Mouse (Mus musculus) erythroblast, embryonic 14.5 days (primary cell): Measurements from ENCODE around the gene Mrps34. TPM values are rescaled to one million over a fixed set of nuclear protein-coding genes. Genes with fewer than 3 reads are reported as not detected.

Experiments used
- H3K27me3 ChIP-seq: 2 replicates; pipeline ENCODE4 v1.6.1; 2012; ENCODE audit warnings: inconsistent platforms; ENCODE audit not compliant: control insufficient read depth
- H3K36me3 ChIP-seq: 2 replicates; pipeline ENCODE4 v1.6.1; 2012; ENCODE audit warnings: mild to moderate bottlenecking, inconsistent platforms; ENCODE audit not compliant: control insufficient read depth
- H3K4me1 ChIP-seq: 2 replicates; pipeline ENCODE4 v1.6.1; 2012; ENCODE audit warnings: inconsistent platforms; ENCODE audit not compliant: control insufficient read depth
- H3K4me3 ChIP-seq: replicated peaks from 2 replicates; pipeline ENCODE3; 2012; ENCODE audit warnings: moderate library complexity, mild to moderate bottlenecking, inconsistent platforms
- H3K9me3 ChIP-seq: 2 replicates; pipeline ENCODE4 v1.6.1; 2012; ENCODE audit warnings: low read length, inconsistent platforms, mixed read lengths; ENCODE audit not compliant: control insufficient read depth
- GATA1 ChIP-seq: IDR thresholded peaks from 2 replicates; pipeline ENCODE4 v1.6.1; 2012; ENCODE audit warnings: low read length, inconsistent platforms, mixed read lengths
- TAL1 ChIP-seq: IDR thresholded peaks from 3 replicates; pipeline ENCODE4 v1.6.1; 2012; ENCODE audit warnings: low read length, inconsistent platforms, mixed read lengths
- polyA plus RNA-seq: library from polyadenylated mRNA; stranded (reverse); fragments of >175 nt; gene quantifications from 2 replicates; pipeline ENCODE4 v1.2.3, GENCODE M21; 2012

Mrps34 gene
- polyA plus RNA-seq, 1 experiment: 6.4 TPM

- TF ChIP-seq GATA1: no peak
- TF ChIP-seq TAL1: no peak
- Histone ChIP-seq H3K4me3 (no peak overlapping the region), H3K27me3 (no peaks in the 10 kb centered on the region), H3K4me1 (peaks cover 64% of the 10 kb centered on the region), H3K9me3 (no peaks in the 10 kb centered on the region), H3K36me3 (peaks cover 100% of the 10 kb centered on the region)
These were observed 8.9 kb downstream of the Mrps34 start for GRCm38 (mm10) chr17:24903767-24904166.

GRCm38 (mm10) chr17:24907591-24907990 is 12.7 kb downstream of the Mrps34 start:
- H3K4me3 ChIP-seq: no peak overlapping the region
- H3K27me3 ChIP-seq: no peaks in the 10 kb centered on the region

GRCm38 (mm10) chr17:24913984-24914383 is 19.1 kb downstream of the Mrps34 start:
- H3K36me3 ChIP-seq: peaks cover 99% of the 10 kb centered on the region
- H3K27me3 ChIP-seq: no peaks in the 10 kb centered on the region
- peaks cover 24% of the 10 kb centered on the region for H3K4me1 ChIP-seq
- H3K9me3 ChIP-seq: no peaks in the 10 kb centered on the region
- H3K4me3 ChIP-seq: no peak overlapping the region
- no peak for TF ChIP-seq TAL1
- no peak for TF ChIP-seq GATA1

More at GRCm38 (mm10) chr17:24907591-24907990, 12.7 kb downstream of the Mrps34 start:
- Histone ChIP-seq H3K4me1 (peaks cover 35% of the 10 kb centered on the region), H3K36me3 (peaks cover 100% of the 10 kb centered on the region), H3K9me3 (no peaks in the 10 kb centered on the region)
- TF ChIP-seq GATA1 (no peak), TAL1 (no peak)

- Histone ChIP-seq H3K27me3 (no peaks in the 10 kb centered on the region), H3K4me3 (no peak overlapping the region), H3K4me1 (peaks cover 8% of the 10 kb centered on the region), H3K36me3 (peaks cover 96% of the 10 kb centered on the region), H3K9me3 (no peaks in the 10 kb centered on the region)
- no peak for TF ChIP-seq TAL1
- no peak for TF ChIP-seq GATA1
These were observed 28.3 kb downstream of the Mrps34 start for GRCm38 (mm10) chr17:24923246-24923645.

- Histone ChIP-seq H3K36me3 (peaks cover 75% of the 10 kb centered on the region), H3K9me3 (no peaks in the 10 kb centered on the region), H3K4me1 (peaks cover 23% of the 10 kb centered on the region), H3K4me3 (no peak overlapping the region), H3K27me3 (no peaks in the 10 kb centered on the region)
- TF ChIP-seq TAL1 (no peak), GATA1 (no peak)
These were observed 34.6 kb downstream of the Mrps34 start for GRCm38 (mm10) chr17:24929506-24929905.

DNA sequence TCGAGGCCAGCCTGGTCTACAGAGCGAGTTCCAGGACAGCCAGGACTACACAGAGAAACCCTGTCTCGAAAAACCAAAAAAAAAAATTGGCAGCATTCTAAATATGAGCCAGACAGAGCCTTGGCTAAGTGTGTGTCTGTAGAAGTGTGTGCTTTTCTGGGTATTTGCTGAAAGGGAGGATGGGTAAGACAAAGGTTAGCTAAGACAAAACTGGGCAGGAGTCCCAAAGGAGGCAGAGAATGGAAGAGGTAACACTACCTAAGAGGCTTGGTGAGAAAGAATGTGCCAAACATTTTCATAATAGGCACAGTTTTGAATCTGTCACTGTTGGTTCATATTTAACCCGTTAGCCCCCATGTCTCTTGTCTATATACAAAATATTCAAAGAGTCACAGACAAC is 37.5 kb downstream of the Mrps34 start:
- peaks cover 55% of the 10 kb centered on the region for H3K36me3 ChIP-seq

DNA sequence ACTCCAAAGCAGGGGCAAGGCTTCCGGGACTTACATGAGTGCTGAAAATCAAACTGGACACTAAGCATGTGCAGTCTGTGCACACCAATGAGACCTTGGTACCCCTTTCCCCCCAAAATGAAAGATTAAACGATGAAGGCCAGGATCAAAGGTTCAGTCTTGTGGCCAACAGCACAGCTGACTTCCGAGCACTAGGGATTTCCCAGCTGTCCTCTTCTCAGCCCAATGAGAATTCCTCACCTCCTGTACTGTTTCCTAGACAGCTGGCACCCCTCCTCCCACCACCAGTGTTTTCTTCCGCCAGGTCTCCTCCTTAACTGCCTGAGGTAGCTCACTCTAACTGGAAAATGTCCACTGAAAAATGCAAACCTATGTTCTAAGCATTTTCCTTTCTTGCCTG is 38.2 kb downstream of the Mrps34 start:
- TF ChIP-seq GATA1 (no peak), TAL1 (no peak)
- peaks cover 49% of the 10 kb centered on the region for H3K36me3 ChIP-seq
- H3K4me3 ChIP-seq: no peak overlapping the region
- no peaks in the 10 kb centered on the region for H3K9me3 ChIP-seq
- peaks cover 43% of the 10 kb centered on the region for H3K4me1 ChIP-seq
- no peaks in the 10 kb centered on the region for H3K27me3 ChIP-seq

More for the DNA sequence above, 37.5 kb downstream of the Mrps34 start:
- TF ChIP-seq GATA1 (no peak), TAL1 (no peak)
- Histone ChIP-seq H3K9me3 (no peaks in the 10 kb centered on the region), H3K27me3 (no peaks in the 10 kb centered on the region), H3K4me3 (no peak overlapping the region), H3K4me1 (peaks cover 43% of the 10 kb centered on the region)

DNA sequence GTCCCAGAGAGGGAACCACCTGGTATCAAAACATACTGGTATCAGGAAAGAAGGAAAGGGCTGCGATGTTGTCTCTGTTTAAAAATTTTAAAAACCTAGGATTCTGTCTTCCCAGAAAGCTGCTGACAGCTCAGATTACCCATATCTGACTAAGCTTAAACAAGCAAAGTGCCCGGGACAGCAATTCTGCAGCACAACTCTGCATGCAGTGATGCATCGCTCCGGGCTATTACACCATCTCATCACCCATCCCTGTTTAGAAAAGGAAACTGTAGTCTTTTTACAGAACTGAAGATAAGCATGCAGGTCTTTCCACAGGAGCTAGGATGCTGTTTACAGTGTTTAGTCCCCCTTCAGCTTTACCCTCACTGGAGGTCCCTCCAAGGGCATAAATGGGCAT is 40.0 kb downstream of the Mrps34 start:
- Histone ChIP-seq H3K4me1 (peaks cover 39% of the 10 kb centered on the region), H3K27me3 (no peaks in the 10 kb centered on the region), H3K9me3 (no peaks in the 10 kb centered on the region), H3K4me3 (peak overlapping the region; percentile 74), H3K36me3 (peaks cover 35% of the 10 kb centered on the region)
- TF ChIP-seq GATA1: no peak
- TF ChIP-seq TAL1: no peak

- H3K9me3 ChIP-seq: no peaks in the 10 kb centered on the region
- peak overlapping the region; percentile 74 for H3K4me3 ChIP-seq
- H3K36me3 ChIP-seq: peaks cover 39% of the 10 kb centered on the region
- no peaks in the 10 kb centered on the region for H3K27me3 ChIP-seq
- H3K4me1 ChIP-seq: peaks cover 39% of the 10 kb centered on the region
- TF ChIP-seq TAL1: no peak
- no peak for TF ChIP-seq GATA1
These were observed 40.8 kb downstream of the Mrps34 start for GRCm38 (mm10) chr17:24935666-24936065.
